Mouse (Mus musculus) layer of hippocampus, adult 11-12 months (tissue): ENCODE results near the gene Ropn1.
"Not testable (repeated sequence)": the region's sequence is repeated elsewhere in the genome, so short reads cannot be mapped to it uniquely, and the experiment has no call there.

Experiments
- DNase-seq: peaks from one replicate; pipeline ENCODE4 v3.0.0; 2022; ENCODE audit warnings: low spot score

The Ropn1 gene

GRCm38 (mm10) chr16:34690334-34691144 is 40.8 kb downstream of the Ropn1 start, which contains the start of gene Ccdc14:
Gene Ccdc14, plus strand, starts transcription at chr16:34690616.
- DNase-seq = peak; percentile 82

GRCm38 (mm10) chr16:34691156-34691555 is 41.4 kb downstream of the Ropn1 start:
- DNase-seq = no peak

GRCm38 (mm10) chr16:34694477-34694876 is 44.8 kb downstream of the Ropn1 start:
- DNase-seq = no peak

- not testable (repeated sequence) for DNase-seq
Observed at GRCm38 (mm10) chr16:34698721-34699120, 49.0 kb downstream of the Ropn1 start.

- DNase-seq = peak; percentile 80
Observed at GRCm38 (mm10) chr16:34700165-34700827, 50.6 kb downstream of the Ropn1 start.

- no peak for DNase-seq
Observed at GRCm38 (mm10) chr16:34700828-34701216, 51.1 kb downstream of the Ropn1 start.

GRCm38 (mm10) chr16:34706019-34706418 is 56.3 kb downstream of the Ropn1 start:
- no peak for DNase-seq

- DNase-seq = no peak
Observed at GRCm38 (mm10) chr16:34706487-34706946, 56.8 kb downstream of the Ropn1 start.

- no peak for DNase-seq
Observed at GRCm38 (mm10) chr16:34711481-34711880, 61.8 kb downstream of the Ropn1 start.

GRCm38 (mm10) chr16:34725156-34725555 is 75.4 kb downstream of the Ropn1 start:
- DNase-seq = no peak
